Mouse (Mus musculus) embryonic facial prominence, embryonic 15.5 days (tissue): ENCODE measurements at regions not wholly inside any gene's neighbourhood (a gene's known extent, or its start where the extent isn't known, plus 50 kb on each side); places are given as distances from the start of the nearest gene placed in this dataset.

Experiments
- ATAC-seq: fragments of 200-750 bp; cut with Nextera tagmentation; 2 replicates; pipeline ENCODE4 v1.8.0; 2017; ENCODE audit warnings: low read depth, moderate TSS enrichment; ENCODE audit not compliant: insufficient number of reproducible peaks, low FRiP score, low TSS enrichment
- H3K27ac ChIP-seq: fragments of 300-500 bp; sonication (generic); replicated peaks from 2 replicates; pipeline ENCODE4 v1.5.1; 2015; ENCODE audit warnings: mild to moderate bottlenecking, inconsistent platforms
- H3K27me3 ChIP-seq: fragments of 300-500 bp; sonication (generic); 2 replicates; pipeline ENCODE4 v1.6.1; 2015; ENCODE audit warnings: inconsistent platforms
- H3K36me3 ChIP-seq: fragments of 300-500 bp; sonication (generic); 2 replicates; pipeline ENCODE4 v1.6.1; 2015; ENCODE audit warnings: mild to moderate bottlenecking, inconsistent platforms
- H3K4me1 ChIP-seq: fragments of 300-500 bp; sonication (generic); 2 replicates; pipeline ENCODE4 v1.6.1; 2015; ENCODE audit warnings: inconsistent platforms
- H3K4me2 ChIP-seq: fragments of 300-500 bp; sonication (generic); replicated peaks from 2 replicates; pipeline ENCODE4 v1.6.1; 2015; ENCODE audit warnings: mild to moderate bottlenecking, inconsistent platforms
- H3K4me3 ChIP-seq: fragments of 300-500 bp; sonication (generic); replicated peaks from 2 replicates; pipeline ENCODE4 v1.5.1; 2015; ENCODE audit warnings: mild to moderate bottlenecking, inconsistent platforms
- H3K9ac ChIP-seq: fragments of 300-500 bp; sonication (generic); 2 replicates; pipeline ENCODE4 v1.6.1; 2015; ENCODE audit warnings: inconsistent platforms
- H3K9me3 ChIP-seq: fragments of 300-500 bp; sonication (generic); replicated peaks from 2 replicates; pipeline ENCODE4 v1.6.1; 2016; ENCODE audit warnings: inconsistent platforms
- WGBS: fragments of 180-500 bp; shearing (Covaris S2); methylation state at CpG from one replicate; pipeline ENCODE4 v1.1.7; 2015; 5-methylcytosine and 5-hydroxymethylcytosine counted together

GRCm38 (mm10) chr3:40130858-40131584, 400.1 kb upstream of the Intu start:
- no peaks in the 10 kb centered on the region for H3K9me3 ChIP-seq
- no peaks in the 10 kb centered on the region for H3K4me1 ChIP-seq
- no peak overlapping the region for H3K27ac ChIP-seq
- WGBS = 69% methylated on average over 8 of the region's 8 CpGs
- no peak overlapping the region for H3K4me2 ChIP-seq
- H3K36me3 ChIP-seq = no peaks in the 10 kb centered on the region
- no peaks in the 10 kb centered on the region for H3K27me3 ChIP-seq
- H3K9ac ChIP-seq = no peak overlapping the region
- no peak overlapping the region for H3K4me3 ChIP-seq
- no peak for ATAC-seq

- H3K4me1 ChIP-seq = no peaks in the 10 kb centered on the region
- no peak overlapping the region for H3K27ac ChIP-seq
- H3K27me3 ChIP-seq = no peaks in the 10 kb centered on the region
- no peak overlapping the region for H3K4me3 ChIP-seq
- no peak for ATAC-seq
- H3K4me2 ChIP-seq = no peak overlapping the region
- no peaks in the 10 kb centered on the region for H3K36me3 ChIP-seq
- H3K9ac ChIP-seq = no peak overlapping the region
- 44% methylated on average over 5 of the region's 5 CpGs for WGBS
- H3K9me3 ChIP-seq = no peaks in the 10 kb centered on the region
Measured at GRCm38 (mm10) chr3:40138671-40139070, 392.4 kb upstream of the Intu start.

GRCm38 (mm10) chr3:40142229-40142628, 388.9 kb upstream of the Intu start:
- WGBS = 53% methylated on average over 5 of the region's 5 CpGs
- H3K4me3 ChIP-seq = no peak overlapping the region
- H3K9ac ChIP-seq = no peak overlapping the region
- no peak overlapping the region for H3K4me2 ChIP-seq
- ATAC-seq = no peak
- H3K36me3 ChIP-seq = no peaks in the 10 kb centered on the region
- H3K27ac ChIP-seq = peak overlapping the region; percentile 44; the same call in 1 of the 2 replicates
- no peaks in the 10 kb centered on the region for H3K27me3 ChIP-seq
- H3K4me1 ChIP-seq = no peaks in the 10 kb centered on the region
- H3K9me3 ChIP-seq = no peaks in the 10 kb centered on the region

GRCm38 (mm10) chr3:40158631-40159030, 372.5 kb upstream of the Intu start:
- WGBS = 39% methylated on average over 6 of the region's 6 CpGs
- no peak for ATAC-seq
- Histone ChIP-seq H3K4me1 (0 out of 2 replicates have a peak, but pooled peaks cover 4% of the 10 kb centered on the region), H3K4me2 (no peak overlapping the region), H3K36me3 (no peaks in the 10 kb centered on the region), H3K27me3 (no peaks in the 10 kb centered on the region), H3K27ac (0 out of 2 replicates have a peak overlapping the region, but pooled peaks have one; percentile 0), H3K9ac (no peak overlapping the region), H3K4me3 (no peak overlapping the region), H3K9me3 (no peaks in the 10 kb centered on the region)

- ATAC-seq = no peak
- Histone ChIP-seq H3K9me3 (no peaks in the 10 kb centered on the region), H3K4me1 (0 out of 2 replicates have a peak, but pooled peaks cover 4% of the 10 kb centered on the region), H3K9ac (no peak overlapping the region), H3K4me3 (no peak overlapping the region), H3K27me3 (no peaks in the 10 kb centered on the region), H3K27ac (no peak overlapping the region), H3K36me3 (no peaks in the 10 kb centered on the region), H3K4me2 (no peak overlapping the region)
- 57% methylated on average over 9 of the region's 9 CpGs for WGBS
Measured at GRCm38 (mm10) chr3:40159591-40160145, 371.4 kb upstream of the Intu start.

- no peak overlapping the region for H3K27ac ChIP-seq
- ATAC-seq = no peak
- no peaks in the 10 kb centered on the region for H3K36me3 ChIP-seq
- no peaks in the 10 kb centered on the region for H3K27me3 ChIP-seq
- H3K9ac ChIP-seq = no peak overlapping the region
- H3K4me3 ChIP-seq = no peak overlapping the region
- no peaks in the 10 kb centered on the region for H3K9me3 ChIP-seq
- H3K4me1 ChIP-seq = 0 out of 2 replicates have a peak, but pooled peaks cover 10% of the 10 kb centered on the region
- 67% methylated on average over 1 of the region's 1 CpGs for WGBS
- no peak overlapping the region for H3K4me2 ChIP-seq
Measured at GRCm38 (mm10) chr3:40164181-40164580, 366.9 kb upstream of the Intu start.

GRCm38 (mm10) chr3:40167970-40168626, 363.0 kb upstream of the Intu start:
- Histone ChIP-seq H3K27me3 (no peaks in the 10 kb centered on the region), H3K4me2 (no peak overlapping the region), H3K36me3 (no peaks in the 10 kb centered on the region), H3K4me3 (no peak overlapping the region), H3K9me3 (no peaks in the 10 kb centered on the region), H3K27ac (0 out of 2 replicates have a peak overlapping the region, but pooled peaks have one; percentile 36), H3K4me1 (0 out of 2 replicates have a peak, but pooled peaks cover 6% of the 10 kb centered on the region), H3K9ac (no peak overlapping the region)
- 36% methylated on average over 12 of the region's 12 CpGs for WGBS
- 0 out of 2 replicates have a peak, but pooled peaks have one; percentile 19 for ATAC-seq

GRCm38 (mm10) chr3:40169590-40169989, 361.5 kb upstream of the Intu start:
- no peak overlapping the region for H3K9ac ChIP-seq
- H3K4me3 ChIP-seq = no peak overlapping the region
- H3K27me3 ChIP-seq = no peaks in the 10 kb centered on the region
- 0 out of 2 replicates have a peak, but pooled peaks cover 6% of the 10 kb centered on the region for H3K4me1 ChIP-seq
- 90% methylated on average over 2 of the region's 2 CpGs for WGBS
- no peak for ATAC-seq
- H3K36me3 ChIP-seq = no peaks in the 10 kb centered on the region
- no peak overlapping the region for H3K27ac ChIP-seq
- no peak overlapping the region for H3K4me2 ChIP-seq
- H3K9me3 ChIP-seq = no peaks in the 10 kb centered on the region

GRCm38 (mm10) chr3:40179726-40180317, 351.3 kb upstream of the Intu start:
- 33% methylated on average over 3 of the region's 3 CpGs for WGBS
- H3K4me2 ChIP-seq = no peak overlapping the region
- no peak for ATAC-seq
- no peaks in the 10 kb centered on the region for H3K27me3 ChIP-seq
- no peaks in the 10 kb centered on the region for H3K9me3 ChIP-seq
- H3K36me3 ChIP-seq = no peaks in the 10 kb centered on the region
- H3K9ac ChIP-seq = no peak overlapping the region
- H3K4me1 ChIP-seq = 0 out of 2 replicates have a peak, but pooled peaks cover 6% of the 10 kb centered on the region
- peak overlapping the region; percentile 48; the same call in 1 of the 2 replicates for H3K27ac ChIP-seq
- H3K4me3 ChIP-seq = no peak overlapping the region

- H3K4me3 ChIP-seq = no peak overlapping the region
- no peak overlapping the region for H3K4me2 ChIP-seq
- no peaks in the 10 kb centered on the region for H3K9me3 ChIP-seq
- H3K9ac ChIP-seq = no peak overlapping the region
- H3K27me3 ChIP-seq = no peaks in the 10 kb centered on the region
- ATAC-seq = no peak
- WGBS = 76% methylated on average over 5 of the region's 5 CpGs
- H3K4me1 ChIP-seq = no peaks in the 10 kb centered on the region
- H3K27ac ChIP-seq = no peak overlapping the region
- H3K36me3 ChIP-seq = no peaks in the 10 kb centered on the region
Measured at GRCm38 (mm10) chr3:40185597-40186320, 345.3 kb upstream of the Intu start.
